Mouse (Mus musculus): ENCODE measurements around the gene Msi2.

The Msi2 gene

DNA sequence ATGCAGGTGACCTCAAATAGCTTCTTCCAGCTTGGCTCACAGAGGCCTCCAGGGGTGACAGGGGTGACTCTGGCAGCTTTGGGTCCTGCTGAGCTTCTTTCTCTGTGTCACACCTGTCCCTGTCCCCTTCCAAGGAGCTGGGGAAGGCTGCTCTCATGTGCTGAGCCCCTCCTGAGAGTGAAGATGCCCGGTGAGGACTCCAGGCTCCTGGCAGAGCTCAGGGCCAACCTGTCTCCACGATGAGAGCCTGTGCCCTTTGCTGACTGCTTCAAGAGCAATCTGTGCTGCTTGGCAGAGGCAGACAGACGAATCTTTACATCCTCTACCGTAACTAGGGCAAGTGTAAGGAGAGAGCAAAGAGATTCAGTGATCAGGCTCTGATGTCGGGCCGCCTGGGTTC, 407.5 kb downstream of the Msi2 start:
- in situ Hi-C loops (cut with MboI; ENCODE audit: low pct_unique_long_range_greater_than_20kb in 1 of 2, low sequenced_read_pairs in 2 of 2, unreplicated experiment in 1 of 2) = no loop called here

DNA sequence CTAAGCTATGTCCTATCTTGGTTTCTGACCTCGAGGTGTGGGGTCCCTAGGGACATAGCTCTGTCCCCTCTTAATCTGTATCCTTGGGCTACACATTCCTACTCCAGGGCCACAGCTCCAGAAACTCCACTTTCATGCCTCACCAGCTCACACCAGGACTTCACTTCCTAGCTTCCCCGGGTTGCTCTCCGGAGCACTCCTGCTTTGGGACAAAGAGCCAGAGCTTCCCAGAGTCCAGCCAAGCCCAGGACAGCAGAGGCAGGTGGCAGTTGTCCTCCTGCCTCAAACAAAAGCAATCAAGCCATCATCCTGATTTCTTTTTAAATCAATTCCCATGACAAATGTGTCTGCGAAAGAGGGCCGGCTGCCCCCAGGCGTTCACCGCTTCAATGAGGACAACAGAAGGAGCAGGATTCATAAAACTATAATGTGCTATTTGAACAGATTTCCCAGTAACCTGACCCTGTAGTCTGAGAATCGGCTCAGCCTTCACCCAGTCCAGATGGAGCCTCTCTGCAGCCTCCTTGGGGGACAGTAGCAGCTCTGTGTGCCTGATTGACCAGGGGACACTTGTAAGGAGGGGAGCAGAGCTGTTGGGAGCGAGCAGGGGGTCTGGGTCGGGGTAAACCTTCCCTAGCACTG, 409.1 kb downstream of the Msi2 start:
- in situ Hi-C loops (cut with MboI; ENCODE audit: low pct_unique_long_range_greater_than_20kb in 1 of 2, low sequenced_read_pairs in 2 of 2, unreplicated experiment in 1 of 2) = no loop called here

DNA sequence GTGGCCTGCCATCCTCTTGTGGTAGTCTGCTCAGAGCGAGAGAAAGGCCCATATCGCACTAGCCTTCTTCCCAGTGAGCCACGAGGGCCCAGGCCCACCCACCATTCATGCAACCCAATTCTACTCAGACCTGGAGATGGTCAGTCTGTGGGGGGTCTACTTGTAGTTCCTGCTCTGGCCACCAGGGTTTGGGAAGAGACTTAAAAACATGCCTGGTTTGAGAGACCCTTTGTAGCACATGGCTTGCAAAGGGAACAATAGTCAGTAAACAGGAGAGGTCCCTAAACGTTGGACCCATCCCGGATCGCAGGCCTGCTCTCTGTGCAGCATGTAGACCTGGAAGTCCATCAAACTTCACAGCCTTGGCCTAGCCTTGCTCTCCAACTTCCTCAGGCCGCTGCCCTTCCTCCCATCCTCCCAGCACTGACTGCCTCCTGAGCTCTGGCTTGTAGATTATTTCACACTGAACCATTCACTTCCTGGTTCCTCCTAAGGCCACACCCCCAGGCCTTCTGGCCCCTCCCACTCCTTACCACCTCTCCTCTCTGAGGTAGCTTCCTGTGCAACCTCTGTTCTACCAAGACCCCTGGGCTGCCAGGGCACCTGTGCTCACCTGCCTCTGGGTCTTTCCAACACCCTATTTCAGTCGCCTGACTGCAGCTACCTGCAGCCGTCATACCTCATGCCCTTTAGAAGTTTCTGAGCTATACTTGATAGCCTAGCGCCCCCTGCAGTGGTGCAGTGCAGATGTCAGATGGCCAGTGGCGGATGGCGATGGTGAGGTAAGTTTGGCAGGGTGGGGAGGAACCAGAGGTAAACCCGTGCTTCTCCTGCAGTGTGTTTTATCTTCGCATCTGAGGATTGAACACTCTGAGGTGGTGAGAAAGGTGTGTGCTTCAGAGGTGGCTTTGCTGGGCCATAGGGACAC, 410.4 kb downstream of the Msi2 start:
- in situ Hi-C loops (cut with MboI; ENCODE audit: low pct_unique_long_range_greater_than_20kb in 1 of 2, low sequenced_read_pairs in 2 of 2, unreplicated experiment in 1 of 2) = no loop called here

DNA sequence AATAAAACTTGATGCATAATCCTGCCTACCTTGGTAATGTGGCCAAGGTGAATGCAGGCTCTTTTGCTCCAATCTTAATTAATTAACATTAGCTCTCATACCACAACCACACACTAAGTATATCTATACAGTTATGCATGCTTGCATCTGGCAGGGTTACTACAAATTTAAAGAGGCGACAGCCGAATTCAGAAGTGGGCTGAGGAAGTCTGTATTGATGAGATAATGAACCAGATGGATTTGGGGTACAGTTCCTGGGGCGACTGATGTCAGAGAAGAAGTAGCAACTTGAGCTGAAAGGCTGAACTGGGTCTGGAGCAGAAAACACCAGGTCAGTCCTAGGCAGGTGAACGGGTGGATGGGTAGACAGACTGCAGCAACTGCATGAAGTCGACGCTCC, 412.6 kb downstream of the Msi2 start:
- in situ Hi-C loops (cut with MboI; ENCODE audit: low pct_unique_long_range_greater_than_20kb in 1 of 2, low sequenced_read_pairs in 2 of 2, unreplicated experiment in 1 of 2) = no loop called here

DNA sequence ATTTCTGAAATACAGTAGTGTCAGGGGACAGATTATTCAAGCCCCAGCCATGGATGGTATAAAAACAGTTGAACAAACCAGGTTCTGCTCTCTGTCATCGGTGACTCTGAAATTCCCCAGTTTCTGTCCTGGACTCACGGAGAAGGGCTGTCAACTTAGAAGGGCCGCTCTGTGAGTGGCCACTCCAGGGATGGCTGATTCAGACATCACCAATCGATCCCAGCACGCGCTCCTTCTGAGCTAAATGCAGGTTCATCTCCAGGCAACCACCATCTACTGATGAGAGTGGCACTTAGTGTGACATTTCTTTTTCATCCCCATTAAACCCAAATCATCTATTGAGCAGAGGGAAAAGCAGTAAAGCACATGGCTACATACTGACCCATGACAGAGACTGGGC, 416.7 kb downstream of the Msi2 start:
- in situ Hi-C loops (cut with MboI; ENCODE audit: low pct_unique_long_range_greater_than_20kb in 1 of 2, low sequenced_read_pairs in 2 of 2, unreplicated experiment in 1 of 2) = no loop called here

DNA sequence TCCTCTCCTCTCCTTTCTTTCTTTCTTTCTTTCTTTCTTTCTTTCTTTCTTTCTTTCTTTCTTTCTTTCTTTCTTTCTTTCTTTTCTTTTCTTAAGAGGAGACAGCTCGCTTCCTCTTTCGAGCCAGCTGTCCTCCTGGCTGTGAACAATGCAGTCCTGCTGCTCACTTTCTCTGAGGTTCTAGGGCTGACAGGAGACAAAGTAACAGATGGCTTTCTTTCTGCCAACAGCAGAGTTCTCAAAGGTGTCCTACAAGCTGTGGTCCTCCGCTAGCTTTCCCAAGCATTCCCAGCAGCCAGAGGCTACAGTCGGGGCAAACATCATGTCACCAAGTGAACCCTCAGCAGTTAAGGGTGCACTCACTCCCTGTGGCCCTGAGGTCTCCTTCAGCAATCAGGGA, 419.0 kb downstream of the Msi2 start:
- in situ Hi-C loops (cut with MboI; ENCODE audit: low pct_unique_long_range_greater_than_20kb in 1 of 2, low sequenced_read_pairs in 2 of 2, unreplicated experiment in 1 of 2) = loop anchor here (10.0 to 25.0 kb wide), 2 partner anchors 513 to 515 kb away; no protein-coding TSS in a partner anchor

DNA sequence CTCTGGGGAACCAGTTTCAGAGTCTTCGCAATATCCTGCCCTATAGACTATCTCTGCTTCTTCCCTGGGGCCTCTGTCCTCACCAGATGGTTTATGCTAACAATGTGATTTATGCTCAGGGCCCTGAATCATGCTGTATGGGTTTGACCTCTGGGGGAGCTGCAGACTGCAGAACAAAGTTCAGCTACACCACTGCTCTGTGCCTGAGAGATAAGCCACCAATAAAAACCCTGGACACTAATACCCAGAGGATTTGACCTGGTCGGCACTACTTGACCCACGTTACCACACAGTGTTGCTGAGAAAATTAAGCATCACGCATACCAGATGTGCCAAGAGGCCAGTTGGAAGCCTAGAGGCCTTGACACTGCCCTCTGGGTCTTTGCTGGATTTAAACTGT, 420.8 kb downstream of the Msi2 start:
- in situ Hi-C loops (cut with MboI; ENCODE audit: low pct_unique_long_range_greater_than_20kb in 1 of 2, low sequenced_read_pairs in 2 of 2, unreplicated experiment in 1 of 2) = loop anchor here (10.0 to 25.0 kb wide), 2 partner anchors 515 to 517 kb away; no protein-coding TSS in a partner anchor

DNA sequence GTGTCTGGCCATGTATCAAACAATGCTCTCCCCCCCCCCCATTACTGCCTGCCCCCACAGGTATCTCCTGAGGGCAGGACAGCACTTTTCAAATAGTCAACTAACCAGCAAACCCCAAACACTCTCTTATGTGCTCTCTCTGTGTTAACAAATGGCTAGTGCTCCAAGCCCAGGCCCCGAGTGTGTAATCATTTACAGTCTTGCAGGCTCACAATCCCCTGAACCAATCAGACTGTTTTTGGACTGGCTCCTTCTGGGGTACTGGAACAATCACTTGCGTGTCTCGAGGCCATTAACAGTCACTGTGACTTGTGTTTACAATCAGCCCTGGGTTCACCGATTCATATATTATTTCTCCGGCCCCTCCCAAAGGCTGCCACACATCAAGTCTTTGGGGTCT, 423.0 kb downstream of the Msi2 start:
- in situ Hi-C loops (cut with MboI; ENCODE audit: low pct_unique_long_range_greater_than_20kb in 1 of 2, low sequenced_read_pairs in 2 of 2, unreplicated experiment in 1 of 2) = loop anchor here (10.0 to 25.0 kb wide), 2 partner anchors 517 to 520 kb away; no protein-coding TSS in a partner anchor

DNA sequence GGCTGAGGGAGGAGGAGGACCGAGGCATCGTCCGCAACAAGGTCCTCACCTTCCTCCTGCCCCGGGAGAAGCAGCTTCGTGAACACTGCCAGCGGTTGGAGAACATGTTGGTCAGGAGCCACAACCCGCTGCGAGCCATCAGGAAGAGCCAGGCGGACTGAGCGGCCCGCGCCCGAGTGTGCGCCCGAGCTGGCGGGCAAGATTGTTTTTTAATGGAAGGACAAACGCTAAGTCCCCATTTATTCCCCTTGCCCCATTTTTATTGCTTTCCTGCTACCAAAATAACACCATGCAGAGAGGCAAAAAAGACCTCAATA, 424.0 kb downstream of the Msi2 start:
- in situ Hi-C loops (cut with MboI; ENCODE audit: low pct_unique_long_range_greater_than_20kb in 1 of 2, low sequenced_read_pairs in 2 of 2, unreplicated experiment in 1 of 2) = loop anchor here (10.0 to 25.0 kb wide), 2 partner anchors 518 to 520 kb away; no protein-coding TSS in a partner anchor

DNA sequence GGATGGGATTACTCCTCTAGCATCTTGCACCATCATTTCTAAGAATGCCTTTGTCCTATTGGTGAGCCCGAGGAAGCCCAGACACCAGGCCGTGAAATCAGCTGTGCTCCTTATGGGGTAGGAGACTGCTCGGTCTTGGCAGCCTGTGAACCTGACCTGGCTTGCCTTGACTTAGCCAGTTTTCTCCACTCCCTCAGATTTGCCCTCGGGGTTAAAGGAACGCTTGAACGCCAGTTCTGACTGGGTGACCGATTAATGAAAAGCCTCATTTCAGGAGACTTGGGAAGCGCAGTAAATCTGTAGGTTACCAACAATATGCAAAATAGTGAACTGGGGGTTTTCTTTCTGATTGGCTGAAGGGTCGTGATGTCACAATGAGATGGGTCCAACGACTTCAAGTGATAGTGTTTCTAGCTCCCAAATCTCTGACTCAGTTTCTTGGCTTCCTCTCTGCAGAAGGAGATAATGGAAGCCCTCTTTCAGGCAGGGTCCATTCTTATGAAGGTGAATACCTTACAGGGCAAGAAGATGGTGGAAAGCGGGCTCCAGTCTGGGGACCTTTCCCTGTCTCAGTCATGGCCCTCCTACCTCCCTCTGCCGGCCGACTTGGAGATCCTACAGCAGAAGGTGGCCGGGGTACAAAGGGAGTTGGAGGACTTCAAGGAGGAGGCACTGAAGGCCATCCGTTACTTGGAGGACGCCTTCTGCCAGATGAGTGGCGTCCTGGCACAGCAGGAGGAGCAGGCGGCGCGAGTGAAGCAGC, 424.5 kb downstream of the Msi2 start, which contains the start of gene Ccdc182:
Gene Ccdc182 (plus strand): TSS at position 428 of the 763 bp plus-strand sequence.
- in situ Hi-C loops (cut with MboI; ENCODE audit: low pct_unique_long_range_greater_than_20kb in 1 of 2, low sequenced_read_pairs in 2 of 2, unreplicated experiment in 1 of 2) = loop anchor here (10.0 to 25.0 kb wide), 2 partner anchors 518 to 521 kb away; no protein-coding TSS in a partner anchor

DNA sequence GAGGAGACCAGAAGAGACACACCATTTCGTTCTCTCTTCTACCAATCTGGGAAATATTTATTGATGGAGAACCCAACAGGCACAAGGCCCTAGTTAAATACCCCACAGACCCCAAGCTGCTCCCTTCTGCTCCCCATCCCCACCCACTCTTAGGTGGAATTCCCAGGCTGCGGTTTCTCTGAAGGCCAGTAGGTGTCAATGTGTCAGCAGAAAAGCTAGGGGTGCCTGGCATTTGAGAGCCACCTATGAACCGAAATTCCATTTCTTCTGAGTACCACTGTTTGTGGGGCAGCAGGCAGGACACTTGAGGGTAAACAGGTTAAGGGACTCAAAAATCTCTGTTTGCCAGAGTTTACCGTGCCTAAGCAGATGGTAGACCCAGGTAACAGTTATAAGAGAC, 426.6 kb downstream of the Msi2 start:
- in situ Hi-C loops (cut with MboI; ENCODE audit: low pct_unique_long_range_greater_than_20kb in 1 of 2, low sequenced_read_pairs in 2 of 2, unreplicated experiment in 1 of 2) = loop anchor here (10.0 to 25.0 kb wide), 2 partner anchors 521 to 523 kb away; no protein-coding TSS in a partner anchor

DNA sequence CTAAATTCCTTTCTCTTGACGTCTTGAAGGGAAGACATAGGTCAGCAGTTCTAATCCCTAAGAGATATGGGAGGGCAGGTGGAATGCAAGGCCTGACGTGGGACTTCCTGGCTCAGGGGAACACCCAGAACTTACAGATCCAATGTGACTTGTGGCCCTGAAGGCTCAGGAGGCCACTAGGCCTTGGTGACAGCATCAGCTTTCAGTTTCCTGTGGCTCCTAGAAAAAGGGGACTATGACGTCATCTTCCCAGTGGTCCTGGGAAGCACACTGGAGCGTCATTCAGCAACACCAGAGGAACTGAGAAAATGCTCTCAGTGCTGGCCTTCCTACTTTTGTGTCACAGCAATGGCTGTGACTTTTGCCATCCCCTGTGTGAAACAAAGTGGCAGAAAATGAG, 427.1 kb downstream of the Msi2 start:
- in situ Hi-C loops (cut with MboI; ENCODE audit: low pct_unique_long_range_greater_than_20kb in 1 of 2, low sequenced_read_pairs in 2 of 2, unreplicated experiment in 1 of 2) = loop anchor here (10.0 to 25.0 kb wide), 2 partner anchors 521 to 524 kb away; no protein-coding TSS in a partner anchor

Data from mouse embryonic stem cell (cell line).